Mouse (Mus musculus): ENCODE results near the gene Tpgs1. TPM values are rescaled to one million over a fixed set of nuclear protein-coding genes. Genes with fewer than 3 reads are reported as not detected.

Gene Tpgs1
- total RNA-seq, 2 experiments from 2014 or later, result 26.2 to 27.0 TPM

- DNase-seq, result peak; percentile 90
These were observed 43.4 kb downstream of the Tpgs1 start for GRCm38 (mm10) chr10:79712499-79713126.

GRCm38 (mm10) chr10:79713163-79713562, 44.0 kb downstream of the Tpgs1 start:
- DNase-seq, result no peak

- DNase-seq, result no peak
These were observed 45.8 kb downstream of the Tpgs1 start for GRCm38 (mm10) chr10:79714996-79715395.

- no peak for DNase-seq
These were observed 47.3 kb downstream of the Tpgs1 start, which contains the start of gene Hcn2 for GRCm38 (mm10) chr10:79716254-79716987. Gene Hcn2, plus strand, starts transcription at chr10:79716634.

- no peak for DNase-seq
These were observed 47.8 kb downstream of the Tpgs1 start for GRCm38 (mm10) chr10:79716988-79717355.

GRCm38 (mm10) chr10:79717640-79718357, 48.6 kb downstream of the Tpgs1 start:
- DNase-seq, result peak; percentile 90

- DNase-seq, result no peak
These were observed 51.9 kb downstream of the Tpgs1 start for GRCm38 (mm10) chr10:79721089-79721488.

GRCm38 (mm10) chr10:79723047-79723446, 53.9 kb downstream of the Tpgs1 start:
- no peak for DNase-seq

GRCm38 (mm10) chr10:79723692-79724091, 54.5 kb downstream of the Tpgs1 start:
- no peak for DNase-seq

Other genes with a start within 250 kb of the Tpgs1 start
- gene Vmn2r83, start 200.6 kb upstream of the Tpgs1 start, total RNA-seq (2021), result not detected
- 10 to 100 TPM; 16.4 to 19.4 TPM for gene Plpp2, start 135.6 kb upstream of the Tpgs1 start, total RNA-seq (2021)
- 10 to 100 TPM; 27.3 to 31.8 TPM for gene Mier2, start 114.2 kb upstream of the Tpgs1 start, total RNA-seq (2021)
- not detected for gene Theg, start 82.0 kb upstream of the Tpgs1 start, total RNA-seq (2021)
- gene C2cd4c, start 55.3 kb upstream of the Tpgs1 start, total RNA-seq (2021), result under 1 TPM; 0.21 TPM
- gene Shc2, start 31.5 kb upstream of the Tpgs1 start, total RNA-seq (2021), result 1 to 10 TPM; 5.6 to 8.4 TPM
- not detected for gene Odf3l2, start 23.6 kb upstream of the Tpgs1 start, total RNA-seq (2021)
- 1 to 10 TPM; 3.1 to 4.0 TPM for gene Madcam1, start 4.8 kb upstream of the Tpgs1 start, total RNA-seq (2021)
- 10 to 100 TPM; 90.2 to 96.7 TPM for gene Cdc34, start 12.8 kb downstream of the Tpgs1 start, total RNA-seq (2021)
- 1 to 10 TPM; 1.0 to 1.5 TPM for gene Gzmm, start 19.7 kb downstream of the Tpgs1 start, total RNA-seq (2021)
- 100 to 1,000 TPM; 662 to 732 TPM for gene Bsg, start 35.1 kb downstream of the Tpgs1 start, total RNA-seq (2021)
- 1 to 10 TPM; 7.2 to 8.7 TPM for gene Hcn2, start 47.3 kb downstream of the Tpgs1 start, total RNA-seq (2021)
- 10 to 100 TPM; 60.1 to 69.8 TPM for gene Polrmt, start 77.2 kb downstream of the Tpgs1 start, total RNA-seq (2021)
- not detected for gene Fgf22, start 85.7 kb downstream of the Tpgs1 start, total RNA-seq (2021)
- 10 to 100 TPM; 50.8 to 55.1 TPM for gene Rnf126, start 97.6 kb downstream of the Tpgs1 start, total RNA-seq (2021)
- 1 to 10 TPM; 5.5 to 5.7 TPM for gene Fstl3, start 107.9 kb downstream of the Tpgs1 start, total RNA-seq (2021)
- gene Prss57, start 121.6 kb downstream of the Tpgs1 start, total RNA-seq (2021), result under 1 TPM; 0.09 to 0.21 TPM
- 10 to 100 TPM; 69.6 to 80.2 TPM for gene Palm, start 124.2 kb downstream of the Tpgs1 start, total RNA-seq (2021)
- under 1 TPM in 1 of 2 experiments, not detected in 1; 0.27 TPM for gene Misp, start 151.6 kb downstream of the Tpgs1 start, total RNA-seq (2021)
- gene Ptbp1, start 185.1 kb downstream of the Tpgs1 start, total RNA-seq (2021), result 100 to 1,000 TPM; 267 to 270 TPM
- gene Prtn3, start 205.1 kb downstream of the Tpgs1 start, total RNA-seq (2021), result 1 to 10 TPM; 1.5 to 2.8 TPM
- gene Plppr3, start 205.3 kb downstream of the Tpgs1 start, total RNA-seq (2021), result 1 to 10 TPM; 3.4 to 4.3 TPM
- 1 to 10 TPM; 2.1 to 2.3 TPM for gene Elane, start 216.9 kb downstream of the Tpgs1 start, total RNA-seq (2021)
- gene Cfd, start 221.5 kb downstream of the Tpgs1 start, total RNA-seq (2021), result 100 to 1,000 TPM; 316 to 348 TPM
- gene Med16, start 239.6 kb downstream of the Tpgs1 start, total RNA-seq (2021), result 10 to 100 TPM; 48.1 to 50.8 TPM
- gene Gm26602, start 241.5 kb downstream of the Tpgs1 start, total RNA-seq (2021), result not detected
- gene Kiss1r, start 247.6 kb downstream of the Tpgs1 start, total RNA-seq (2021), result 1 to 10 TPM in 1 of 2 experiments, under 1 TPM in 1; 0.69 to 1.8 TPM

Data from adrenal gland, postnatal 10 days (tissue).